Mouse (Mus musculus): ENCODE measurements around the gene Jade3. TPM values are rescaled to one million over a fixed set of nuclear protein-coding genes. Genes with fewer than 3 reads are reported as not detected.

Gene Jade3
- total RNA-seq (2012; rRNA removed), result 22.7 and 24.2 TPM in 2 replicates
- polyA plus RNA-seq (2012; ENCODE audit: insufficient read depth in 1 of 2, insufficient read length in 2 of 2, low read depth in 1 of 2, low replicate concordance in 2 of 2, missing spikeins in 1 of 2), result 10 to 100 TPM in 1 of 2 experiments, not detected in 1; 19.7 TPM

DNA sequence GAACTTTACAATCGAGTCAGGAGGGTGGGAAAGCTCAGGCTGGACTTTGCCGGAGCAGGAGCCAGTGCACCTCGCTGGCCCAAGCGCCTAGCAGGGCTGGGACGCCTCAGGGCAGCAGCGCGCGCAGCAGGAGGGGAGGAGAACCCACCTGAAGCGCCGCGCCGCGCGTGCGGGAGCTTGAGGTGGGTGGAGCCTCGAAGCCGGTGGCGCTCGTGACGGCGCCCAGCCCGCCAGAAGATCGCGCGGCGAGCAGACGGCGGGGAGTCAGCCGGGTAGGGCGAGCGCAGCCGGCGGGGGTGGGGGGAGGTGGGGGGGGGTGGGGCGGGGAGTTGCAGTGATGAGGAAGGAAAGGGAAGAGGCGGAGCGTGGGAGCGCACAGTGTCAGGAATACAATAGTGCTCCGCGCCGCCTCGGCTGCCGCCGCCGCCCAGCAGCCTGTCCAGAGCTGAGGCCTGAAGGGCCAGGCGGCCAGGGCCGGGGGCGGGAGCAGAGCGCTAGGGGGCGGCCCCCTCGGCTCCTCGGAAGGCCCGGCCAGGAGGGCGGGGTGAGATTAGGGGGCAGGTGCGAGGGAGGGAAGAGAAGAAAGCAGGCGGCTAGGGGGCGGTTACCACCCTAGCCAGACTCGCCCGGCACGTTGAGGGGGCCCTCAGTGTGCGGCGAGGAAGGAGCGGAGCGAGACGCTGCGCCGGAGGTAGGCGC is at the start of gene Jade3:
Gene Jade3, plus strand, starts transcription at position 549 of the 699 bp plus-strand sequence.
- H3K27me3 ChIP-seq (ENCODE audit: control insufficient read depth in 1 of 2, insufficient read depth in 2 of 2, low read length in 2 of 2), result no peaks in the 10 kb centered on the region
- H3K36me3 ChIP-seq (ENCODE audit: control insufficient read depth in 1 of 2, insufficient read depth in 2 of 2, low read length in 2 of 2), result peaks cover 11 to 15% of the 10 kb centered on the region in 2 experiments
- H3K9ac ChIP-seq (ENCODE audit: control insufficient read depth, low read depth, low read length, poor library complexity, severe bottlenecking), result peak within 1 kb of the TSS; percentile 98
- H3K4me1 ChIP-seq (ENCODE audit: control insufficient read depth in 1 of 2, insufficient read depth in 2 of 2, low read length in 2 of 2), result peaks cover 4 to 5% of the 10 kb centered on the region in 2 experiments; a peak in 3 of 4 replicates
- peak within 1 kb of the TSS; percentile 92 to 94 for H3K4me3 ChIP-seq (ENCODE audit: control insufficient read depth in 1 of 2, insufficient read depth in 1 of 2, low read depth in 2 of 2, low read length in 2 of 2)
- DNase-seq (ENCODE audit: low read depth, low spot score), result peak; percentile 96
- H3K27ac ChIP-seq (ENCODE audit: control insufficient read depth, low read depth, low read length), result peak within 1 kb of the TSS; percentile 97
- H3K79me2 ChIP-seq (ENCODE audit: control insufficient read depth, insufficient read depth, low read length, poor library complexity), result peaks cover 10% of the 10 kb centered on the region
- no peaks in the 10 kb centered on the region for H3K9me3 ChIP-seq (replicated peaks; ENCODE audit: insufficient read depth, low read length)
- peak; percentile 71 for TF ChIP-seq TBP (IDR thresholded peaks at IDR 0.05; ENCODE audit: low read depth, low read length)
- no peak for TF ChIP-seq SMC3 (IDR thresholded peaks at IDR 0.05; ENCODE audit: low read depth, low read length)
- no peak for TF ChIP-seq ZC3H11A (IDR thresholded peaks at IDR 0.05; ENCODE audit: low read depth, low read length)
- TF ChIP-seq MAFK (IDR thresholded peaks at IDR 0.05; ENCODE audit: borderline replicate concordance, low read depth, low read length), result no peak
- TF ChIP-seq BHLHE40 (IDR thresholded peaks at IDR 0.05; ENCODE audit: borderline replicate concordance, low read depth, low read length), result peak; percentile 58; the same call in 1 of the 2 replicates
- no peak; the same call in 1 of the 2 replicates for TF ChIP-seq ETS1 (IDR thresholded peaks at IDR 0.05; ENCODE audit: low read depth, low read length)
- no peak for TF ChIP-seq USF2 (IDR thresholded peaks at IDR 0.05; ENCODE audit: borderline replicate concordance in 1 of 2, insufficient read depth in 1 of 2, low read depth in 1 of 2, low read length in 2 of 2)
- TF ChIP-seq POLR2A (IDR thresholded peaks at IDR 0.05; ENCODE audit: control insufficient read depth in 1 of 2, insufficient read depth in 1 of 2, low read depth in 1 of 2, low read length in 2 of 2, poor library complexity in 1 of 2), result peak; percentile 85 to 98
- TF ChIP-seq KAT2A (conservative IDR thresholded peaks at IDR 0.05; ENCODE audit: low read depth, low read length), result no peak
- TF ChIP-seq ELF1 (IDR thresholded peaks at IDR 0.05; ENCODE audit: low read depth, low read length), result no peak
- peak; percentile 75 for TF ChIP-seq POLR2AphosphoS2 (IDR thresholded peaks at IDR 0.05; ENCODE audit: low read length)
- no peak for TF ChIP-seq CTCF (IDR thresholded peaks at IDR 0.05 in 2 of 3, conservative IDR thresholded peaks at IDR 0.05 in 1 of 3; ENCODE audit: control insufficient read depth in 1 of 3, insufficient read depth in 1 of 3, low read depth in 2 of 3, low read length in 3 of 3, poor library complexity in 1 of 3, severe bottlenecking in 1 of 3)
- peak; percentile 77 for TF ChIP-seq NRF1 (IDR thresholded peaks at IDR 0.05; ENCODE audit: insufficient read depth, low read depth, low read length, poor library complexity, severe bottlenecking)
- no peak for TF ChIP-seq RCOR1 (IDR thresholded peaks at IDR 0.05; ENCODE audit: low read depth, low read length)
- no peak for TF ChIP-seq GABPA (IDR thresholded peaks at IDR 0.05; ENCODE audit: low read depth, low read length)
- TF ChIP-seq ZKSCAN1 (IDR thresholded peaks at IDR 0.05; ENCODE audit: low read depth, low read length), result no peak
- TF ChIP-seq CHD2 (IDR thresholded peaks at IDR 0.05; ENCODE audit: low read length), result no peak
- no peak for TF ChIP-seq JUND (IDR thresholded peaks at IDR 0.05; ENCODE audit: low read depth, low read length)
- peak; percentile 59 for TF ChIP-seq TCF12 (IDR thresholded peaks at IDR 0.05; ENCODE audit: low read depth, low read length)
- TF ChIP-seq EP300 (IDR thresholded peaks at IDR 0.05; ENCODE audit: low read depth in 1 of 2, low read length in 2 of 2), result 0 out of 4 replicates have a peak, but pooled peaks of 1 of the 2 experiments have one; percentile 0
- no peak for TF ChIP-seq MEF2A (IDR thresholded peaks at IDR 0.05; ENCODE audit: extremely low read depth, insufficient replicate concordance, low read depth, low read length, poor library complexity, severe bottlenecking)
- TF ChIP-seq UBTF (IDR thresholded peaks at IDR 0.05; ENCODE audit: borderline replicate concordance, insufficient read depth, low read depth, low read length), result no peak
- TF ChIP-seq MYB (IDR thresholded peaks at IDR 0.05; ENCODE audit: low read depth, low read length), result no peak
- TF ChIP-seq E2F4 (IDR thresholded peaks at IDR 0.05; ENCODE audit: borderline replicate concordance, low read depth, low read length), result no peak
- no peak for TF ChIP-seq ZNF384 (IDR thresholded peaks at IDR 0.05; ENCODE audit: low read depth, low read length)
- TF ChIP-seq TAL1 (IDR thresholded peaks at IDR 0.05; ENCODE audit: low read length), result no peak
- TF ChIP-seq USF1 (IDR thresholded peaks at IDR 0.05; ENCODE audit: low read depth, low read length), result peak; percentile 59; the same call in 1 of the 2 replicates
- TF ChIP-seq MAZ (IDR thresholded peaks at IDR 0.05; ENCODE audit: low read depth, low read length), result peak; percentile 93; the same call in 1 of the 2 replicates
- TF ChIP-seq RAD21 (IDR thresholded peaks at IDR 0.05; ENCODE audit: low read depth, low read length), result no peak
- no peak for TF ChIP-seq GATA1 (IDR thresholded peaks at IDR 0.05; ENCODE audit: low read depth, low read length)
- TF ChIP-seq POLR2AphosphoS5 (IDR thresholded peaks at IDR 0.05; ENCODE audit: borderline replicate concordance, low read depth, low read length), result peak; percentile 89; the same call in 1 of the 2 replicates
- TF ChIP-seq CHD1 (IDR thresholded peaks at IDR 0.05; ENCODE audit: low read depth, low read length), result 0 out of 2 replicates have a peak, but pooled peaks have one; percentile 5
- 0 out of 2 replicates have a peak, but pooled peaks have one; percentile 34 for TF ChIP-seq HCFC1 (IDR thresholded peaks at IDR 0.05; ENCODE audit: low read depth, low read length)
- TF ChIP-seq SIN3A (IDR thresholded peaks at IDR 0.05; ENCODE audit: low read length), result peak; percentile 69
- peak; percentile 96 for TF ChIP-seq NELFE (IDR thresholded peaks at IDR 0.05; ENCODE audit: low read depth, low read length)

Measured in MEL (cell line).